Mouse (Mus musculus) left cerebral cortex, postnatal 10 days (tissue): ENCODE results near the gene Pacs2. TPM values are rescaled to one million over a fixed set of nuclear protein-coding genes. Genes with fewer than 3 reads are reported as not detected.

Source experiments
- DNase-seq, 2 experiments: peaks; one replicate each; pipeline ENCODE4 v3.0.0; 2021 to 2022; ENCODE audit warnings: low spot score in 2 of 2, mixed read lengths in 1 of 2; ENCODE audit errors: extremely low spot score in 1 of 2
- intact Hi-C: fragments of 180-260 bp; cut with DNase I; formaldehyde crosslinking; loops from one replicate; pipeline ENCODE4 v1.15.1; 2025
- total RNA-seq, 2 experiments: library from RNA; stranded (reverse); gene quantifications; 2 replicates each; pipeline ENCODE4 v1.2.3; 2021

Pacs2 gene
- total RNA-seq, 2 experiments from 2014 or later = 126 to 128 TPM

GRCm38 (mm10) chr12:113068002-113068401 is 53.7 kb downstream of the Pacs2 start:
- intact Hi-C loops = no loop called here
- no peak for DNase-seq

- intact Hi-C loops = no loop called here
- no peak for DNase-seq
Measured at GRCm38 (mm10) chr12:113069389-113069788, 55.1 kb downstream of the Pacs2 start.

- no peak for DNase-seq
- intact Hi-C loops = loop anchor here (5.0 kb wide), 1 partner anchor 54 kb away; no protein-coding TSS in a partner anchor
Measured at GRCm38 (mm10) chr12:113071321-113071720, 57.0 kb downstream of the Pacs2 start.

GRCm38 (mm10) chr12:113071827-113072226 is 57.5 kb downstream of the Pacs2 start:
- intact Hi-C loops = loop anchor here (5.0 kb wide), 1 partner anchor 55 kb away; no protein-coding TSS in a partner anchor
- DNase-seq = no peak

GRCm38 (mm10) chr12:113073420-113074328 is 59.4 kb downstream of the Pacs2 start:
- DNase-seq = peak; percentile 27 to 65
- intact Hi-C loops = loop anchor here (5.0 kb wide), 1 partner anchor 56 kb away; no protein-coding TSS in a partner anchor

- intact Hi-C loops = loop anchor here (5.0 kb wide), 1 partner anchor 57 kb away; no protein-coding TSS in a partner anchor
- peak; percentile 85 to 92 for DNase-seq
Measured at GRCm38 (mm10) chr12:113074329-113075062, 60.2 kb downstream of the Pacs2 start, which contains the start of gene Tex22. TSS of gene Tex22 (plus strand) at chr12:113074502.

GRCm38 (mm10) chr12:113075063-113075454 is 60.8 kb downstream of the Pacs2 start:
- intact Hi-C loops = no loop called here

GRCm38 (mm10) chr12:113075486-113075885 is 61.2 kb downstream of the Pacs2 start:
- DNase-seq = no peak
- intact Hi-C loops = no loop called here

More at GRCm38 (mm10) chr12:113075063-113075454, 60.8 kb downstream of the Pacs2 start:
- DNase-seq = peak; percentile 85 to 92

GRCm38 (mm10) chr12:113087276-113087675 is 73.0 kb downstream of the Pacs2 start:
- intact Hi-C loops = no loop called here

GRCm38 (mm10) chr12:113088026-113088425 is 73.7 kb downstream of the Pacs2 start:
- no peak for DNase-seq
- intact Hi-C loops = no loop called here

More at GRCm38 (mm10) chr12:113087276-113087675, 73.0 kb downstream of the Pacs2 start:
- no peak for DNase-seq

GRCm38 (mm10) chr12:113089107-113089506 is 74.8 kb downstream of the Pacs2 start:
- intact Hi-C loops = no loop called here
- DNase-seq = no peak

GRCm38 (mm10) chr12:113090053-113090452 is 75.7 kb downstream of the Pacs2 start:
- no peak for DNase-seq
- intact Hi-C loops = no loop called here

- intact Hi-C loops = no loop called here
Measured at GRCm38 (mm10) chr12:113097040-113097439, 82.7 kb downstream of the Pacs2 start.

GRCm38 (mm10) chr12:113097749-113098281 is 83.5 kb downstream of the Pacs2 start, which contains the start of gene Mta1:
TSS of gene Mta1 (plus strand) at chr12:113098278.
- DNase-seq = peak in 1 of 2 experiments; percentile 78

More at GRCm38 (mm10) chr12:113097040-113097439, 82.7 kb downstream of the Pacs2 start:
- DNase-seq = no peak

GRCm38 (mm10) chr12:113098530-113099151 is 84.3 kb downstream of the Pacs2 start:
- peak in 1 of 2 experiments; percentile 55 for DNase-seq
- intact Hi-C loops = no loop called here

More at GRCm38 (mm10) chr12:113097749-113098281, 83.5 kb downstream of the Pacs2 start, which contains the start of gene Mta1:
- intact Hi-C loops = no loop called here

GRCm38 (mm10) chr12:113099470-113100237 is 85.3 kb downstream of the Pacs2 start:
- intact Hi-C loops = no loop called here
- DNase-seq = no peak

GRCm38 (mm10) chr12:113100448-113101076 is 86.3 kb downstream of the Pacs2 start:
- intact Hi-C loops = no loop called here

More at GRCm38 (mm10) chr12:113100448-113101076, 86.3 kb downstream of the Pacs2 start:
- peak in 1 of 2 experiments; percentile 62 for DNase-seq
